Mouse (Mus musculus) brown adipose tissue, adult 24 weeks (tissue): ENCODE measurements around the gene Tcp11. TPM values are rescaled to one million over a fixed set of nuclear protein-coding genes. Genes with fewer than 3 reads are reported as not detected.

Experiments used
- H3K27ac ChIP-seq: fragments of 200-500 bp; replicated peaks from 2 replicates; pipeline ENCODE4 v1.5.1; 2012; ENCODE audit warnings: low read depth, mild to moderate bottlenecking, low read length
- H3K4me1 ChIP-seq: fragments of 200-500 bp; 2 replicates; pipeline ENCODE4 v1.6.1; 2012; ENCODE audit warnings: low read length, mixed read lengths; ENCODE audit not compliant: control insufficient read depth, insufficient read depth, insufficient read length
- H3K4me3 ChIP-seq: fragments of 200-500 bp; 2 replicates; pipeline ENCODE4 v1.5.1; 2012; ENCODE audit warnings: low read depth, mild to moderate bottlenecking, low read length, moderate library complexity; ENCODE audit not compliant: insufficient read depth
- polyA plus RNA-seq: library from polyadenylated mRNA; stranded (reverse); fragments of >200 nt; gene quantifications from 2 replicates; pipeline ENCODE4 v1.2.4, GENCODE M21; 2012; ENCODE audit not compliant: missing spikeins, insufficient read depth, insufficient read length

Tcp11 gene
- polyA plus RNA-seq, 1 experiment: not detected

GRCm38 (mm10) chr17:28036813-28037756, 43.4 kb downstream of the Tcp11 start:
- Histone ChIP-seq H3K27ac (no peak overlapping the region), H3K4me1 (peaks cover 24% of the 10 kb centered on the region), H3K4me3 (no peak overlapping the region)

GRCm38 (mm10) chr17:28034986-28035385, 45.5 kb downstream of the Tcp11 start:
- H3K4me1 ChIP-seq: peaks cover 45% of the 10 kb centered on the region
- H3K27ac ChIP-seq: no peak overlapping the region
- H3K4me3 ChIP-seq: no peak overlapping the region

GRCm38 (mm10) chr17:28033046-28033580, 47.3 kb downstream of the Tcp11 start:
- H3K4me1 ChIP-seq: peaks cover 56% of the 10 kb centered on the region
- no peak overlapping the region for H3K27ac ChIP-seq
- no peak overlapping the region for H3K4me3 ChIP-seq

- no peak overlapping the region for H3K27ac ChIP-seq
- no peak overlapping the region for H3K4me3 ChIP-seq
- H3K4me1 ChIP-seq: peaks cover 62% of the 10 kb centered on the region
These were observed 48.2 kb downstream of the Tcp11 start for GRCm38 (mm10) chr17:28032219-28032618.

GRCm38 (mm10) chr17:28031281-28031941, 49.0 kb downstream of the Tcp11 start:
- H3K27ac ChIP-seq: peak overlapping the region; percentile 95
- H3K4me1 ChIP-seq: peaks cover 69% of the 10 kb centered on the region
- H3K4me3 ChIP-seq: no peak overlapping the region

- H3K4me3 ChIP-seq: no peak overlapping the region
- H3K27ac ChIP-seq: peak overlapping the region; percentile 95
- H3K4me1 ChIP-seq: peaks cover 75% of the 10 kb centered on the region
These were observed 50.0 kb downstream of the Tcp11 start for GRCm38 (mm10) chr17:28030446-28030845.

GRCm38 (mm10) chr17:28029308-28029707, 51.1 kb downstream of the Tcp11 start:
- Histone ChIP-seq H3K4me3 (no peak overlapping the region), H3K27ac (peak overlapping the region; percentile 95), H3K4me1 (peaks cover 73% of the 10 kb centered on the region)

- no peak overlapping the region for H3K27ac ChIP-seq
- peaks cover 78% of the 10 kb centered on the region for H3K4me1 ChIP-seq
These were observed 52.2 kb downstream of the Tcp11 start for GRCm38 (mm10) chr17:28028236-28028635.

GRCm38 (mm10) chr17:28027197-28027596, 53.2 kb downstream of the Tcp11 start:
- Histone ChIP-seq H3K4me1 (peaks cover 78% of the 10 kb centered on the region), H3K4me3 (no peak overlapping the region), H3K27ac (no peak overlapping the region)

More at GRCm38 (mm10) chr17:28028236-28028635, 52.2 kb downstream of the Tcp11 start:
- H3K4me3 ChIP-seq: no peak overlapping the region

GRCm38 (mm10) chr17:28026111-28026872, 54.1 kb downstream of the Tcp11 start:
- Histone ChIP-seq H3K4me1 (peaks cover 76% of the 10 kb centered on the region), H3K27ac (no peak overlapping the region), H3K4me3 (no peak overlapping the region)

GRCm38 (mm10) chr17:28025541-28025961, 54.9 kb downstream of the Tcp11 start:
- peak overlapping the region; percentile 15; the same call in 1 of the 2 replicates for H3K27ac ChIP-seq
- H3K4me1 ChIP-seq: peaks cover 71% of the 10 kb centered on the region
- H3K4me3 ChIP-seq: no peak overlapping the region

- Histone ChIP-seq H3K4me3 (no peak overlapping the region), H3K27ac (no peak overlapping the region), H3K4me1 (peaks cover 76% of the 10 kb centered on the region)
These were observed 57.4 kb downstream of the Tcp11 start for GRCm38 (mm10) chr17:28022854-28023655.

GRCm38 (mm10) chr17:28021911-28022310, 58.5 kb downstream of the Tcp11 start:
- Histone ChIP-seq H3K4me1 (peaks cover 76% of the 10 kb centered on the region), H3K4me3 (no peak overlapping the region), H3K27ac (no peak overlapping the region)
